Mouse (Mus musculus) right cerebral cortex, postnatal 4 days (tissue): Measurements from ENCODE around the gene Tcf7l2.

Experiments
- DNase-seq: peaks from one replicate; pipeline ENCODE4 v3.0.0-alpha.2; 2022

Tcf7l2 gene

DNA sequence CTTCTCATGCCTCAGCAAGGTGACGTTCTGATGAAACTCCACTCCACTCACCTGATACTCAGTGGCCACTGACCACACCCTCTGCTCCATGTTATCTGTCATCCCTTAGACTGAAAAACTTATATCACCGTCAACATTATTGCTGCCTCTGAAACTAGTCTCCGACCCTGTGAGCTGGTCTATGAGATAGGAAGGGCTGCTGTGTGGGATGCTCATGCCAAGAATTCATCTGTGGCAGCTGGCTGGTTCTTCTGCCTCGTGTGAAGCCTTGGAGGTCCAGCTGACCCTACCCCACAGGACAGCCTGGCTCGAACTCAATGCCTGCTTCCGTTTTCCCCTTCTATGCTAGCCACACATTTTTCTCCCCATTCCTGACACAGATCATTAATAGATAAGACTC is 125.6 kb downstream of the Tcf7l2 start:
- no peak for DNase-seq

DNA sequence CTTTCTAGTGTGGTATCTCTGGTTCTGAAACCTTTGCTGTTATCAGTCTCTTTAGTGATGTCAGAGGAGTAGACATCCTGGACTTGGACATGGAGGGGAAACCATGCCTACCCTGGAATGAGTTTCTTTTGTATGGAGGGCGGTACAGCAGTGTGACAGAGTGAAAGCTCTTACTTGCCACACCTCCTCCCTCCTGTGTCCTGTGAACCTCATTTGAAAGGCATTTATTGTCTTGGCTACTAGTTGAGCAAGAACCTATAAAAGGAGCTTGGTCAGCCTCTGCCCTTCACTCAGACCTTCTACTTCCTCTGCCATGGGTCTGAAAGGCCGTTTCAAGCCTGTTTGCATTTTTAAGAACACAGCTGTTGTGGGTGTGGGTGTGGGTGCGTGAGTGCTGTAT is 126.3 kb downstream of the Tcf7l2 start:
- no peak for DNase-seq

DNA sequence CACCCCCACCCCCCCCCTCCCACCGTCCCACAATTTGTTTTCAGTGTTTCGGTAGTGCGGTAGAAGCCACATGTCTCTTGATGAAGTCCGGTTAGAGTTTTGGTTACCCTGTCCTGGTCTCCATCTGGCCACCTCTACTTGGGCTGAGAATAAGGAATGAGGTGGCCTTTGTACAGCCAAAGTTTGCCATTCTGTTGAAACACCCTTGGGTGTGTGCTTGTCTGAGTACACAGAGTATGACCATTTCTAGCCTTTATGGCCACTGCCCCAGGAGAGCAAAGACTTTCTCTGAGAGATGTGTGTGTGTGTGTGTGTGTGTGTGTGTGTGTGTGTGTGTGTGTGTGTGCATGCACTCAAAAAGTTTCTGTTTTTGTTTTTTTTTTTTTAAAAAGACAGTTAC is 127.0 kb downstream of the Tcf7l2 start:
- DNase-seq: no peak

DNA sequence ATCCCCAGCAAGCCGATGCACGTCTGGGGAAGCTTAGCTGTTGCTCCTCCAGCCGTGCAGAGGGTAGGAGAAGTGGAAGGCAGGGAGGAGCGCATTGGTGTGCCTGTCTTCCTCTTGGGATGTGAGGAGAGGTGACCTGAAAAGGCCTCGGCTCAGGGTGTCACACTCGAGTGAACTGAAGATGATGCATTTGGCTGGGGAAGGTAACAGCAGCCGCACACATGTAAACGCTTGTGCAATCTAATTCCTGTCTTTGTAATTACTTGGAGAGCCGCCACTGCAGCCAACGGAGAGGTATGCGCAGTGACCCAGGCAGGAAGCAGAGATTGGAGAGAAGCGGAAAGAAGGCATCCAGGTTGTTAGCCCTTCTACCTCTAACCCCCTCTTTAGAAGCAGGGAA is 129.2 kb downstream of the Tcf7l2 start:
- DNase-seq: no peak

DNA sequence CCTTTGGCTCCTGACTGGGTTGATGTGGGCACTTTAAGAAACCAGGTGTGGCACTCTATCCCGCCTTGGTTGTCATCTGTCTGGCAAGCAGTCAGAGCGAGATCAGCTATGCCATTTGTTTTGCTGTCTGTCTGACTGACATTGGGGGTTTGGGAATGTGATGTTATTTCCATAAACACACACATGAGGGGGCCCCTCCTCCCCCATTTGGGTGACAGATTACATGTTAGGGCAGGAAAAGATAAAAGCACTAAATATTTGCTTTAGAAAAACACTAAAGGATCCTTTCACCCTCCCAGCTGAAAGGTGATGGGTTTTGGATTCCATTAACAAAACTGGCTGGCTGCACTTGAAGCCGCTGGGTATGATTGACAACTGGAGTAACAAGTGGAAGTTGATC is 129.9 kb downstream of the Tcf7l2 start:
- no peak for DNase-seq

DNA sequence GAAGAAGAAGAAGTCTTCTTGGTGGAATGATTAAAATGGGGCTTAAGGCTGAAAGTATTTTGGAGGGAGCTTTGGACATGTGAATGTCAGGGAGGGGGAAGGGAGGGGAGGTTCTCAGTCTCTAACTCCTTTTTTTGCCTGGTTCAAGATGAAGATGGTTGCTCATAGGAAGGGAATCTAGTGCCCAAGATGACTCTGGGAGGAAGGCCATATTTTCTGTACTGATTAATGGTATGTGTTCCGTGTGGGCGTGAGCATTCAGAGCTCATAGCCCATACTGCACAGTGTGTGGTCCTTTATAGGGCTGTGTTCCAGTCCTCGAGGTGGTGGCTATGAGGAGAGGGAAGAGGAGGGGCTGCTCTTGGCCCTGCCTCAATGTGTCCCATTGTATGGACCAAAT is 131.6 kb downstream of the Tcf7l2 start:
- DNase-seq: no peak

DNA sequence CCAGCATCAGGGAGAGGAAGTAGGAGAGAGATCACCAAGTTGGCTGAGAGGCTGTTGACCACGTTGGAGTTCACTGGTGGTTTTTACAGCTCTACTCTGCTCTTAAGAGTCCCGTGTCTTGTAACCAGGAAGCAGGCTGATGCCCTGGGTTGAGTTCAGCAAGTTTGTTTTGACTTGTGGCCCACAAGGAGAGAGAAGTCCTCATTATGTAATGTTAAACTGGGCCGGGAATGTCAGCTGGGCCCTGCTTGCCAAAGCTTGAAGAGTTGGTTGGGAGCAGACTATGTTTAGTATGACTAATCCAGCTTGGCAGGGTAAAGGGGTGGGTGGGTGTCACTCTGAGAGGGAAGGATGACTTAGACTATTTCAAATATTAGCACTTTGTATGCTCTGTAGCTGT is 134.9 kb downstream of the Tcf7l2 start:
- DNase-seq: no peak

DNA sequence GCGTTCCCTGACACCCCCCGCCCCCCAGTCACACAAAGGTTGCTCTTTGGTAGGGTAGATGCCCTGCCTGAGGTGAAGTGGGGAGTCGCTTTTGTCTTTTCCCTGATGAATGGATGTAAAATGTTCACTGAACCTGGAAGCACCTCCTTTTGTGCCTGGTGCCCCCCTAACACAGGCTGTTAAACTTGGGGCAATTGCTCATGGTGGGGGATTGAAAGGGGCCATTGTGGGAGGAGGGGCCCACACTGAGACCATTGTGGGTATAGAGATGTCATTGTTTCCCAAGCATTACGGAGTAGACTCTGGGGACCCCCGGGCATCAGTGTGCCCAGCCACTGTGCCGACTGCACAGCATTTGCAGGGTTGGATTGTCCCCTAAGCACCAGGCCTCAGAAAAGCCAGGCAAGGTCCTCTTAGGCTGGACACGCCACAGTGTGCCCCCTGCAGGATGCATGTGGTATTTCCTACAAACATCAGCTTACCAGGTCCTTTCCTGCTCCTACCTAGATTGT is 135.8 kb downstream of the Tcf7l2 start:
- peak; percentile 55 for DNase-seq

DNA sequence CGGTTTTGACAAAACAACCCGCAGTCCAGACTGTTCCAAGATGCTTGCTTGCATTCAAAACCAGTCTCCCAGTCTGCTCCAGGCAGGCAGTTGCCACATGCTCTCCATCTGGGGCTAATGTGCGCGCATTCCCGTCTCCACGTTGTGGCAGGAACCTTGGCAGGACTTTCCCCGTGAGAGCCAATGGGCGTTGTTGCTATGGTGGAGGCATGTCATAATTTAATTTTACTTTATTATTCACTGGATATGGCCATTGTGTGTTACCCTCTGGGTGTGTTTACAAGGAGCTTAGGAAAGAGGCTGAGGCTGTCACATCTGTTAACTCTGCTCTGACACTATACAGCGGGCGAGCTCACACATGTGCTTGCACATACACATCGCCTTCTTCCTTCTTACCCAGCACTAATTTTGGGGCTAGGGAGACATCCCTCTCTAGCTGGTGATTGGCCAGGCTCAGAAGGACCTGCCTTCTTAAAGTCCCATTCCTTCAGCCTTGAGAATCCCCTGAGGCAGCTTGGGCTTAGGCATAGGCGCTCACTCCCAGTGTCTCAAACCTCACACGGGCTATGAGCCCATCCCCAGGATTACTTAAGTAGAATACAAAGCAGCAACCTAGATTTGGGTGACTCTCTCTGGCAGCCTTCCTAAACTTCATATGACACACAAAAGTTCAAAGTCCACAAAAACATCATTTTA is 139.2 kb downstream of the Tcf7l2 start:
- DNase-seq: peak; percentile 51

DNA sequence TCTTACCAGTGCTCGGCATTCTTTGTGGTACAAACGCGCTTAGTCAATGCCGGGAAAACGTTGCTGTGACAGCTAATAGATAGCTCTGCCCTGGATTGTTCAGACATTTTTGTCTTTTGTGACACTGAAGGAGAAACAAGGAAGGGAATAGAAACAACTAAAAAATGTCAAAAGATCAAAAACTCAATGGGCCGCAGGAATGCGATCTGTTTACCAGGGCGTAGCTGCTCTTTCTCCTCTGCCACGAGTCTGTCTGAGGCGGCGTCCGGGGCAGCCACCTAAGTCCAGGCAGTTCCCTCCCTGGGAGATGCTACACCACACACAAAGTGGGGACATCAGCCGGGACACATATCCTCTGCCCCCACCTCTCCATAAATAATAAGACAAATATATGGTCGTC is 144.9 kb downstream of the Tcf7l2 start:
- no peak for DNase-seq

DNA sequence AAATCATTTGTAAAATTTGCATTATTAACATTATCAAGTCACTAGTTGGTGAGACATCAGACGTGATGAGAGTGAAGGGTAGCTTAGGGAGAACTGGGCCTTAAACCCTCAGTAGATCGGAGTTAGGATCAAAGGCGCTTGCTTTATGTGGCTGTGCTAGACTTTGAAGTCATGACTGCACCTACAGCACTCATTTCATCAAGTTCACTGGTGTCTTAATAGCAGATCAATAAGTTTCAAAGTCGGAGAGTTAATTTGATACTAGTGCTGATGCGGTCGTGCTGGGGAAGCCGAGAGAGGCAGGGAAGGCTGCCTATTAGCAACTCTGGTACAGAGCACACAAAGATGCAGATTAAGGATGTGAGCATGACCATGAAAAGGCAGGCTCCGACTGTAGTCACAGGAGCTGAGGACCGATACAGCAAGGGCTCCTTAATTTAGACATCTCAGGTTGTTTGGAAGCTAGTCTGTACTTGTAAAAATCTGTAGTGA is 150.1 kb downstream of the Tcf7l2 start:
- no peak for DNase-seq

DNA sequence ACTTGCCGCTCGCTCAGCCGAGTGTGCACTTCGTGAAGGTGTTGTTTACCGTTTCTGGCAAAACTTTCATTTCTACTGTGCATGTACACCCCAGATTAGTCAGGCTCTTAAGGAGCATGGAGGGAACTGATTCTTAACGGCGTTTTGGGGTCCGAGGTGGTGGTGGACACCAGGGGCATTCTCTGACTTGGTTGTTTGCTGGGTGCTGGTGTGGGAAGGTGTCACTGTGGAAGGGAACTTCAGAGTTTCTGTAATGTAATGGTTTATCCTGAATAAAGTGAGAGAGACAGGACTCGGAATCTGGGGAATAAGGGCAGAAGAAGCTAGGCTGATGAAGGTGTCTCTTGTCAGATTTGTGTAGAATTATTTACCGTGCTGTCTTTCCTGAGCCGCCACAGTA is 151.9 kb downstream of the Tcf7l2 start:
- DNase-seq: no peak

DNA sequence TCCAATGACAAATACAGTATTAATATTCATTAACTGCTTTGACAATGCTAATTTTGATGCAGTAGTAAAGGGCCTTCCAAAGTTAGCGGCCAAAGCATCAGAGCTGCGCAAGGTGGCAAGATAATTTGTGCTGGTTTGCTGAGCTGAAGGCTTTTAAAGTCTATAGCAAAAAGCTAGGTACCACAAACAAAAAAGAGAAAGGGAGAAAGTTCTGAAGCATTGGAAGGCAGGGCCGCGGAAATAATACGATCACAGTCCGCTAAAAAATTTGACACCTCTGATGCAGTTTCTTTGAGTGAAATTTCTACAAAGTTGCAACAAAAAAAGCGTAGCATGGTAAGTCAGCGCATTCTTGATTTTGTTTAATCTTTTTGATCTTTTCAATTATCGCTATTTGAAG is 152.8 kb downstream of the Tcf7l2 start:
- DNase-seq: no peak

DNA sequence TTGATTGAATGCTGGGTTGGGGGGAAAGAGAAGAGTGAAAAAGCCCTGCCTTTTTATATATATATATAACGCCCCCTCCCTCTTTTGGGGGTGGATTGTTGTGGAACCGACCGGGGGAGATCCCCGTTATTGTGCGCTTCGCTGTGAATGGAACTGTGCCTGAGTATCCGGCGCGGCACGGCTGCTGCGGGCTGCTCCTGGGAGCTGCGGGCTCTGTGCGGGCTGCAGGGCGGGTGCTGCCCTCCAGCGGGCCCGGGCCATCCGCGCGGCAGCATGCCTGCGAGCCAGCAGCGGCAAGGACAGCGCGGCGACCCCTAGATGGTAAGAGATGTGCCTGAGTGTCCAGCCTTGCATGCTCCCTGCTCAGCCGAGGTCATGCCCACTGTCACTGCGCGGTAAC is 153.7 kb downstream of the Tcf7l2 start:
- DNase-seq: peak; percentile 48

DNA sequence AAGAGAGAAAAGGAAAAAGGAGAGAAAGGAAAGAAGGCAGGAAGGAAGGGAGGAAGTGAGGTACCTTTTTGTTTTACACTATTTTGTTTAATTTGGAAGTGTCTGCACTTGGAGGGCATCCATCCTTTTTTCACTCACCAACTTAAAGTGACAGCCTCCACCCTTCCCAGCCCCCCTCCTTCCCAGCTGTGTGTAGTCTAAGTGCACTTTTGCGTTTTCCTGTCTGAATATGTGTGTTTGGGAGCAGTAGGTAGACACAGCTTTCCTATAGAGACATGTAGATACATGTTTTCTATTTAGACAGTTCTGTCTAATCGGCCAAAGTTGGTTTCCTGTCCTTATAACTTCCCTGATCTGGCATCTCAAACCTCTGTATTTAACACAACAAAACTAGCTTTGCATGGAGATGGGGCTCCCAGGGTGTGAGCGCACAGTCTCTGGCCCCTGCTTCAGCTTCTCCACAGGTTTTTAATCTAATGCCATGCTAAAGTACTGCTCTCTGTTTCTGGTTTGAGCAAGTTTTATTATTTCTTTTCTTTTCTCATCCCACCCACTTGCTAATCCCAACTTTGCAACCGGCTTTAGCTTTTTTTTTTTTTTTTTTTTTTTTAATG is 154.3 kb downstream of the Tcf7l2 start:
- no peak for DNase-seq

DNA sequence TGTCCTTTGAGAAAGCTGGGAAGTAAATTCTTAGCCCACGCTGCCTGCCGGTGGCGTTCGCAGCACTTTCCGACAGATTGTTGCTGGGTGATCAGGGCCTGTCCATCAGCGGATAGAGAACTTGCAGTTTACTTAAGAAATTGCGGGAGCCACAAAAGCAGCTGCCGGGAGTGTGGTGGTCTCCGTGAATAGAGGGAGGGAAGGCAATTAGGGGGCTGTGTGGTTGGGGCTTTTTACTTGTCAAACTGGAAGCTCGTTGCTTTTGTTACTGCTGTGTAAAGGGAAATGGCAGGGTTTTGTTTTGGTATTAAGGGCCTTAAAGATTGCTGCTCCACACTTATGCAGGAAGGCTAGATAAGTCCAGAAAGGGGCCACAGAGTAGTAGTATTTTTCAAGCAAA is 155.0 kb downstream of the Tcf7l2 start:
- DNase-seq: no peak

DNA sequence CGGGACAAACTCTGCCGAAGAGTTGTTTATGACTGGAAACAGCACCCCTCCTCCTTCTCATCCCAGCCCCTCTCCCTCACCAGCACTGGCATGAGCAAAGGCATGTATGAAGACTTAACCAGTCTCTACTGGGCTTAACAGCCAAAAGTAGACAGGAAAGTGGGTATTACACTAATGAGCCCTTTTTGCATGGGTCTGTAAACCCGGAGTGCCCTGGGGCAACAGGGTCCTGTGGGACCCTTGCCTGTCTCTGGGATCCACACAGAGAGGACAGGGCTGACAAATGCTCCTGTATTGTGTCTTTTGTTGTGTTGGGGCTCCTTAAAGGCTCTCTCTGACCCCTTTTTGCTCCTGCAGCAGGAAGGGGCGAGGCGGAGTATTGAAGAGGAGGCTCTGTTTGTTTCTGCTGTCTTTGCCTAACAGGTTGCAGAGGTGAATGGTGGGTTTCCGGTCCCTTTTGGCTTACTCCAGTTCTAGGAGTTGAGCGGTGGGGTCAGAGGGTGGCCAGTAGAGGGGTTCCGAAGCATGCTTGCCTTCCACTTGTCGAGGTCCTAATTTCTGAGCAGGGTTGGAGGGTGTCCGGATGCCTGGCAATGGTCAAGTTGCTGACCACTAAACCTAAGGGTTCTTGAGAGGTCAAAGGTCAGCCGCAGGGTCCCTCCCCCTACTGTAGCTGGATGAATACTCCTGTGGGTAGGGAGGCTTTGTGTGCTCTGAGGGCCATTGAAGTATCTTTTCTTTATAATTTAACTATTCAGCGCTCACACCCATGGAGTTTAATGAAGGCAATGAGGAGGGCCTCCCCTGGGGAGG is 161.2 kb downstream of the Tcf7l2 start:
- no peak for DNase-seq

DNA sequence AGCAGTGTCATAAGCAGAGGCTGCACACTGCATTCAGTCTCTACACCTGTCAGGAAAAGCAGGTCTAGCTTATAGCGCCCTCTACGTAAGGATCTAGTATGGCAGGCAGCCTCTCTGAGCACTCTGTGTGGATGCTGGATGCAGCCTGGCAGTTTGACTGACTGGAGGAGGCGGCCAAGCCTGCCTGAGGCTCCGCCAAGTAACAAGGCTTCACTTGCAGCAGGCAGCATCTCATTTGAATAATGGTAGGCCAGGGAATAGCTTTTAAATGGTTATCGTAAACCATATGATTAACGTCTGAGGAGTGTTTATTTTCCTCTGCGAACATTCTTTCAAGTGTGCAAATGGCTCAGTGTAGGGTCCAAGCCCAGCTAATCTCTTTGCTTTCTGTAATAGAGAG is 167.4 kb downstream of the Tcf7l2 start:
- no peak for DNase-seq

DNA sequence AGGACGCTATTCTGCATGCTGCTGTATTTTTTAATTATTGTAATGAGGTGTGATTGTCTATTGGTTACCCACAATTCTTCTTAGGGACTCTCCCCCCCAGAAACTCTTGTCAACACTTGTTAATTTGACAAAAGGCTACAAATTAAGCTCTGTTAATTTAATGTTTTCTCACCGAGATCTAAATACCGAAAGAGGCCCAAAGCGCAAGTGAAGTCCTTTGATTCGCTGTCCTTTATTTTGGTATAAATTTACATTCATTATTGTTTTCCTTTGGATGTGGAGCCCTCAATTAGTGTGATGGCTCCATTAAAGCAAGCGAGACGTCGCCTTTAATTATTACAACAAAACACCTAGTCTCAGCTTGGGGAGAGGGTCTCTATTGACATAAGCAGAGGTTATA is 170.3 kb downstream of the Tcf7l2 start:
- DNase-seq: no peak

DNA sequence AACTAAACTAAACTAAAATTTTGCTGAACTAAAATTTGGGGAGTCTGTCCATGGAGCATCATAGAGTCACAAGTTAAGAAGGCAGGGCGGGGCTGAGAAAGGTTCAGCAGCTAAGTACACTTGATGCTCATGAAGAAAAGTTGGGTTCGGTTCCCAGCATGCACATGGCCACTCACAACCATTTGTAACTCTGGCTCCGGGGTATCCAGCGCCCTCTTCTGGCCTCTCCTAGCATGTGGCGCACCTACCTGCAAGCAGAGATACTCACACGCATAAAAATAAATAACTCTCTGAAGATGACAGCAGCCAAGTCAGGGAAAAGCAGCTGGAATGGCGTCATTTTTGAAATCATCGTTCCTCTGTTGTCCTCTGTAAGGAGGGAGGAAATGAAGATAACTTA is 171.2 kb downstream of the Tcf7l2 start:
- no peak for DNase-seq

DNA sequence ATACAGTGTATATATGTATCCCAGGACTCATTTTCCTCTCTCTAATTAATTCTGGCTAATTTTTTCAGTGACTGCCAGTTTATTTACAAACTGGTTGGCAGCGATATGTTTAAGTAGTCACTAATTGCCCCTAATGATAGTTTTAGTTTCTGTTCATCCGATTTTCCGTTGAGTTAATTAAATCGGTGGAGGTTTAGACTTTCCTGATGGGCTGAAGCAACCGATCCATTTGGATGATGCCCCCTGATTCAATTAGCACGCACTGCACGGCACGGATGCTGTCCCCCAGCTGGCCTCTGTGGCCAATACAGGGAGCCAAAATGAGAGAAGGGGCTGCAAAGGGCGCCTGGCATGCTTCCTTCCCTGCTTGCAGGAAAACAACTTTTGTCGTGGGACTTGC is 172.0 kb downstream of the Tcf7l2 start:
- DNase-seq: no peak

DNA sequence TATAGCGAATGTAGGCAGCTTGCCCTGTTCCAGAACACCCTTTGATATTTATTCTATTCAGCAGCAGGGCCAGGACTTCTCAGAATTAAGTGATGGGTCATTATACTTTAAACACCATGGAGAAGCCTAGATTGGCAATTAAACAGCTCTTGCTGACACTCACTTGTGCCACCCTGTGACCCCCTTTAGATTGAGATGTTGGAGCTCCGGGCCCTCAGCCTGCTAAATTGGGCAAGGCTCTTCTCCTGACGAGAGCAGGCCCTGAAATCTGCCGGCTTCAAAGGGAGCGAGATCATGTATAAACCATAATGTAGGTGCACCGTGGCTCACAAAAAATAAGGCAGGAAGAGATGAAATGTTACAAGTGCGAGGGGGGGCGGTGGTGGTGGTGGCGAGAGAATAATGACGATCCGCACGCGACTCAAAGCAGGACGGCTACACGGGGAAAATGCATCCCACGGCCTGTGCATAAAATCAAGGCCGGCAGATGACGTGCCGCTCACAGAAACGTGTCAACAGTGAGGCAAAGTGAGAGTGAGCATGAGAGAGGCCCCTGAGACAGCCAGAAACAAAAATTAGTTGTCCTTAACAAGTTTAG is 173.1 kb downstream of the Tcf7l2 start:
- DNase-seq: no peak

DNA sequence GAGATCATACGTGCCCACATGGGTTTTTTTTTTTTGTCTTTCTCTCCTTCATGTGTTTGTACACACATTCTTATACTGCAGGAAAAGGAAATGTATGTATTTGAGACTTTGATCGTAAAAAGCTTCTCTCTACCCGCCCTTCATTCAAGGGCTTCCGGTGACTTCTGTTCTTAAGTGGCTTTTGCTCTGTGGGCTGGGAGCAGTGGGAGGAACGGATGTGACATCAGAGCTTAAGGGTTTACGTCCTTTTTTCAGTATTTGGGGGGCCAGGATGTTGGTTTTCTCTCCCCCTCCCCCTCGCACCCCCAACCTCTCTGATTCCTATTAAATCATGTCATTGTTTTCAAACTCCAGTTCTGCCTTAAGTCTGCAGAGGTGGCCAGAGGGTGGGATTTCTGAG is 173.9 kb downstream of the Tcf7l2 start:
- no peak for DNase-seq

DNA sequence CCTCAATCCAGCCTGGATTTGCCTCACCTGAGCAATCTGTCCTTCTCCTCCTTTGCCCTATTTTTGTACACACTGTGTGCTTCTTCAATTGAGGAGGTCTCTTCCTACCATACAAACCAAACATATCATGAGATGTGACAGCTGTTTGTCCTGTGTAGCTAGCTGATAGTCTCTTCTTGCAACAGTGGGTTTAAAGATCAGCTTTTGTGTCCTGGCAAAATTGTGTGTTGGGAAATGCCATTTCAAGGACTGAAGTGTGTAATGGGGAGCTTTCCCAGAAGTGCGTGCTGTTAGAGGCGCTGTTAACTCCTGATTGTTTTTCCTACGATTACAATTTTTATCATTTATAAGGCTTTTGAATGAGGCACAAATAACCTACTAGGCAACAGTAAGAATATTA is 174.6 kb downstream of the Tcf7l2 start:
- DNase-seq: no peak
